Mouse (Mus musculus): ENCODE measurements around the gene Nprl3.

DNA sequence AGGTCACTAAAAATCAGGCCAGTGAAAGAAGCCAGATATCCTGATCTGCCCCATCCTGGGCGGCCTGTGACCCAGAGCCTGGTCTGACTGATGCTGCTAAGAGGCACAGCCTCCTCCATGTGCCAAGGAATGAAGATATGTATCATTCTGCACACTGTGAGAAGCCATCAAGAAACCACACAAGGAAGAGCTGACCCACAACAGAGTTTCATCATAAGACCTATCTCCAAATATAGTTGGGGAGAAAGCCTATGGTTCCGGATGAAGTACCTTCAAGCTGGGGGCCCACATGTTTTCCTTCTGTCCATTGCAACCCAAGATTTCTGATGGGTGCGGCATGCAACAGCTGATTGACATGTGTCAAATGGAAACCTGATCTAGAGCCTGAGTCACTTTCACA is 48.5 kb upstream of the Nprl3 start:
- TF ChIP-seq CTCF (IDR thresholded peaks at IDR 0.05; ENCODE audit: borderline replicate concordance, insufficient read depth, low read length) (no peak), POLR2A (IDR thresholded peaks at IDR 0.05; ENCODE audit: low read depth, low read length) (no peak)

Measured in embryonic fibroblast, embryonic 13.5 days (primary cell).